Mouse (Mus musculus): ENCODE data around the gene Olfr342.

Gene Olfr342

DNA sequence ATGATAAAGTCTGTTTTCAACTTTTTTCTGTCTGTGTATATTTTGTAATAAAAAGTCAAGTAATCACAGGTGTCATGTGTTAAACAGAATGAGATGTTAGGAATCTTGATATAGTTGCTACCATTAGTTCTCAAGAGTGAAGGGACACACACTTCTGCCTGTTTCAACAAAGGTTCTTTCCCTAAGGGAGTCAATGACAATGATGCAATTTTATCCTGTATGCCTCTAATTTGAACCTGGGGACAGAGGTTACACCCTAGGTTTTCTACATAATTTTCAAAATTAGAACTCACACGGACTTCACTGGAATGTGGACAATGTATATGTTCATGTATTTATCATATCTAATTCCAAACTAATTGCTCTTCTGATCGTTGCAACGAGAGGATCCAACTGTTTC lies at the start of gene Olfr342:
Olfr342 (plus strand) TSS at position 301 of the 400 bp plus-strand sequence.
- no peak for DNase-seq (ENCODE audit: low spot score)

DNA sequence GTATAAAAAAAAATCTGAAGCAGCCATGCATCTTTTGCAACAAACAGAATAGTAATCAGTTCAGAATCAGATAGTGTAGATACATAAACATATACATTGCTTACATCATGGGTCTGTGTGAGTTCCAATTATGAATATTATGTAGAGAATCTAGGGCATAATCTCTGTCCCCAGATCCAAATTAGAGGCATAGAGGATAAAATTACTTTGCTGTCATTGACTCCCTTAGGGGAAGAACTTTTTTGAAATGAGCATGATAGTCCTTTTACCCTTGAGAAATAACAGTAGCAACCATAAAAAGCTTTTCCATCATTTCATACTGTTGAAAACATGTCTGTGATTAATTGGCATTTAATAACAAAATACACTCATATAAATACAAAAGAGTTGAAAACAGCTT lies 42.4 kb upstream of the Olfr342 start, which contains the start of gene Olfr341:
Olfr341 (minus strand) TSS at position 101 of the 400 bp plus-strand sequence.
- DNase-seq (ENCODE audit: low spot score) = no peak

DNA sequence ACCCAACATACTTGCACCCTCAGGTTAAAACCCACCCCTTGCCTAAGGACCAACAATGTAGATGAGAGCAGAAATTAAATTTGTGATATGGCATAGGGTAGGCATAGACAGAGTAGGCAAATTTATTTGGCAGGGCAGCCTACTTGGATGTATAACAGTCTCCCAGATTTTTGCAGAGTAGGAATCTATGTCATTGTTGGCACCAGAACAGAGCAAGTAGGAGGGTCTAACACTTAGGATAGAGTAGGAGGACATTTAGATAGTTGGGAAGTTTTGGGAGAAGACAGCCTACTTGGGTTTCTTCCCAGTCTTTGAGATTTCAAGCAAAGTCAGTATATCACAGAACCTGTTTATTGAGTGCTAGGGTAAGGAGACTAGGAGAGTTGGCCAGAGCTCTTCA lies 40.4 kb downstream of the Olfr342 start:
- DNase-seq (ENCODE audit: low spot score) = no peak

DNA sequence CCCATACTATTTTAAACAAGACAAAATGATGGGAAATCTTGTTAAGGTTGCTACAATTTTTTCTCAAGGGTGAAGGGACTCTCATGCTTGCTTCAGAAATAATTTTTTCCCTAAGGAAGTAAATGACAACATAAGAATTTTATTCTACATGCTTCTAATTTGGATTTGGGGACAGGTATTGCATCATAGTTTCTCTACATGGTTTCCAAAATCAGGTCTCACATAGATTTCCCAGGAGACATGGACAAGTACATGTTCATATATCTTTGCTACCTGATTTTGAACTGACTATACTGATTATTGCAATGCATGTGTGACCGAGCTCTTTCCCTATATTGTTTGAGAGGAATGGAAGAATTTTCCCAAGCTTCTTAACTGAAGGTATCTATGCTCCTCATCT lies 41.6 kb downstream of the Olfr342 start, which contains the start of gene Olfr344:
Olfr344 (plus strand) TSS at position 301 of the 400 bp plus-strand sequence.
- no peak for DNase-seq (ENCODE audit: low spot score)

DNA sequence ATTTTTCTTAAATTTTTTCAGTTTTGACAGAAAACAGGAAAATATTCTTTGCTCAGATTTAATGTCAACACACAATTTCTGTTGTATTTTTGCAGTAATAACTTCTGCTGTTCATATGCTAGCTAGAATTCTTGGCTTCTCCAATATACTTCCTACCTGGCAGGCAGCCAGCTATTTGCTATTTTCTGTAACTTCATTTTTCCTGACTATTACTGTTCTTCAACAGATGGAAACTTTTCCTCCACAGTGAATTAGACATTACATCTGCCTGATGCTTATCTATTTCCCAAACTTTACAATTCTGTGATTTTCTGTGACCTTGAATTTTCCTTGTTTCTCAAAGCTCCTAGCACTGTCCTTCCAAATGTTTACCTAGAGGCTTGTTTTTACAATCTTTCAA lies 42.2 kb downstream of the Olfr342 start:
- DNase-seq (ENCODE audit: low spot score) = no peak

DNA sequence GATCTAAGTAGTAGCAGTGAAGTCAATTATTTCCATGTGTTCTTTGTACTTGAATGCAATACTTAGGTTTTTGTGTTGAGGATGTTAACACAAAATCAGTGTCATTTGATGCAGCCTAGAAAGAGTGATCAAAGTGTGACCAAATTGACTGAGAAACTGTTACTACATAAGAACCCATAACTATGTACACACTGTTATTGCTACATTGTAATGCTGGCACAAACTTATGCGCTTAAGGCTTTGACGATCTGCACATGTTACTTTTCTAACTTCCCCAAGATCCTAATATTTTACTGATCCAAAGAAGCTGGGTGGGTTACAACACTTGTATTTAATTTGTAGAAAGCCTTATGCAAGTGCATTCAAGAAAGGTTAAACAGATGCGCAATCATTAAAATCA lies 43.0 kb downstream of the Olfr342 start:
- DNase-seq (ENCODE audit: low spot score) = no peak

Measured in retina, embryonic 14.5 days (tissue).